Mouse (Mus musculus) megakaryocyte, adult 5-6 weeks (primary cell): ENCODE data around the gene Trub2. TPM values are rescaled to one million over a fixed set of nuclear protein-coding genes. Genes with fewer than 3 reads are reported as not detected.

Experiments
- ATAC-seq: 2 replicates; pipeline ENCODE4 v1.8.0; 2016; ENCODE audit warnings: mild to moderate bottlenecking, inconsistent platforms; ENCODE audit not compliant: poor library complexity, severe bottlenecking
- total RNA-seq, 2 experiments: library from RNA; stranded (forward) in 1 of 2; stranded (reverse) in 1 of 2; fragments of 153-499, 151-499 nt in 1 of 2; fragments of 221-1000, 200-1000 nt in 1 of 2; gene quantifications; 2 replicates each; pipeline versions ENCODE4 v1.2.3 to v1.2.4; 2015 to 2017

The Trub2 gene
- total RNA-seq, 2 experiments from 2014 or later, result 13.7 to 21.3 TPM

- peak; percentile 96 for ATAC-seq
Measured at GRCm38 (mm10) chr2:29731545-29731944, 56.8 kb downstream of the Trub2 start.

GRCm38 (mm10) chr2:29729500-29729899, 58.8 kb downstream of the Trub2 start:
- no peak for ATAC-seq

- ATAC-seq, result peak; percentile 66
Measured at GRCm38 (mm10) chr2:29724664-29725365, 63.5 kb downstream of the Trub2 start.

DNA sequence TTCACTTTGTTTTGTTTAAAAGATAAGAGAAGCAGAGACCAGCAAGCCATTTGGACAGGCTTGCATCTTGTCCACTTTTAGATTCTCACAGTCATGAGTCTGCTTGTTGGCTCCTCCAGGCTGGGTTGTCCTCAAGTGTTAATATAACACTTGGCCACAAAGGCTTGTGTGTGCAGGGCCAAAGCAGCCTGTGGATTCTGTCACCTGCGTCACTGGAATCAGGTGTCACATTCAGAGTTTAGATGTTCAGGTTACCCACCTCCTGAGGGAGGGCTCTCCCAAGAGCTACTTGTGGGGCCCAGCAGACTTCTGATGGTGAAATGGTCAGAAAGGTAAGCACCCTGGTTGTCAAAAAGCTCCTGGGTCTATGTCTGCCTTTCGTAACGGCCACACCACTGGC, 65.2 kb downstream of the Trub2 start:
- ATAC-seq, result no peak

- ATAC-seq, result no peak
Measured at GRCm38 (mm10) chr2:29718581-29718980, 69.7 kb downstream of the Trub2 start.

DNA sequence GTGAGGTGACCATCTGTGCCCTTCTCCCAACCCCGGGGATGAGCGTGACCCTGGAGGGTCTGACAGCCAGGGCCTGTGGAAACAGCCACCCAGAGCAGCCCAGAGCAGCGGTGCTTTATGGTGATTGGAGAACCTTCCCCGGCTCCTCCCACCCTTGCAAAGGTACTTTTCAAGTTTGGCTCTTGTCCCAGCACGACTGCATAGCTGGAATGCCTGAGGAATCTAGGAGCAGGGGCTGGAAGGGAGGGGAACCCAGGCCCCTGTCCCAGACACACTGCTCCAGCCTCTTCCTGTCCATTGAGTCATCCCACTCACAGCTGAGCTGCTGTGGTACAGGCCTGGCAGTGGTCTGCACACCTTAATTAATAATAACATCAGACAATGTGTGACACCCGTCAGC, 71.6 kb downstream of the Trub2 start:
- ATAC-seq, result no peak

DNA sequence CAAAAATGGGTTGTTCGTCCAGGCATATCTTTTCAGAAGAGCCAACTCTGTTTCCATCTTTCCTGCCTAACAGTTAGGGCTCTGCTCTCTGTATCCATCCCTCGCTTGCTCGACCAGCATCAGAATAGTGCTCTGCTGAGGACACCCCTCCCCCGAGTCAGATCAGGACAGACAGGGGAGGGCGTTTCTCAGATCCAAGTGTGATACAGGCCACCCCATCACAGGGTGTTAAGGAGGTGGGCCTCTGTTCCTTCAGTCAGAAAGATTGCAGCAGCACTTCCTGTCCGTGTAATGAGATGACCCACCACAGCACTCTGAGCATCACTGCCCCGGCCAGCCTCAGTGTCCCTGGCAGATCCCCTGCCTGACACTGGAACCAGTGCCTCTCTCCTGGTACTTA, 72.2 kb downstream of the Trub2 start:
- ATAC-seq, result no peak

DNA sequence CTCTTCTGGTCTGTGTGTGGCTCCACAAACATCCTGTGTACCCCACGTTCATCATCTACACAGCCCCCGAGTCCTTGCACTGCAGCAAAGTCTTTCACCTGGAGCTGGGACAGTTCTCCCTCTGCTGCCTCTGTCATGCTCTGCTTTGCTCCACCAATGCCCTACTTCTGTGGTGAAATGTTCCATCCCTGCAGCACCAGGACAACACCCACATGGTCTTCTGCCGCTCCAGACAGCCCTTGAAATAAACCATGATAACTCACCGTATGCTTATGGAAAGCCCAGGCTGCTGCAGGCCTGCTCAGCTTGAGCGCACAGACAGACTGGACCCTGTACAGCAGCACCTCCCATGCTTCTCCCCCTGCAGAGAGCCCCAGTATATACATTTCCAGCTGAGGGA, 74.2 kb downstream of the Trub2 start:
- no peak for ATAC-seq

DNA sequence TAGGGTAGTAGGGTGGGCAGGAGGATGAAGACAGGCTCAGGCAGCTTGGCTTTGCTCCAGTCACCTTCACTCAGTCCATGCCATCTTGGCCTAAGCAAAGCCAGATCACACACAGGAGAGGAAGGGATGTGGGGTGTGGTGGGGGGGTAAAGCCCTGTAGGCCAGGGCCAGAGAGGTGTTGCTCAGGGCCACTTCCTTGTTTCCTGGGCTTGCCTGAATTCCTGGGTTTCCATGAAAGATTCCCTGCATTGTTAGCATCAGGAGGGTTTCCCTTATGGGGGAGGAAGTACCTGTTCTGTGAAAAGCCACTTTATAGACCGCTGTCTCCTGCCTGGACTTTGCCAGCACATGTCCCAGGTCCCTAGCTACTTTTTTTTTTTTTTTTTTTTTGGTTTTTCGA, 74.8 kb downstream of the Trub2 start:
- ATAC-seq, result no peak

DNA sequence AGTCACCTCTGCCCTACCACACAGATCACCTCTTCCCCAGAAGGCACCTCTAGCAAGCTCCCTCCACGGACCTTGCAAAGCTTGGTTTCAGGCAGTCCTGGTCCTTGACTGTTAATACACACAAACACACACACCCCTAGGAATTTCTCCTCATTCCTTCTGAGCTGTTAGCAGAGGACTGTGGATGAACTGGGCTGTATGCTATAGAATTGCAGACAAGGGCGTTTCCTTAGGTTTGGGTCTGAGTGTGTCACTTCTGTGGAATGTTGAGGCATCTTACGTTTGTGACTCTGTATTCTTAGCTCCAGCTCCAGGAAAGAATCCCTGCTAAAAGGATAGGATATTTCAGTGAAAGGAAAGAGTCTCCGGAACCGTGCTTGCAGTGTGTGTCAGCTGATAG, 76.4 kb downstream of the Trub2 start:
- no peak for ATAC-seq

Other genes starting within 250 kb of the Trub2 start
- 20.1 and 20.2 TPM in 2 replicates for gene Rapgef1, start 168.8 kb downstream of the Trub2 start, total RNA-seq (2015)
- gene Rapgef1, start 168.8 kb downstream of the Trub2 start, total RNA-seq (2017), result 22.7 and 22.8 TPM in 2 replicates
- not detected in 2 replicates for gene Gm13420, start 36.8 kb downstream of the Trub2 start, total RNA-seq (2015)
- gene Gm13420, start 36.8 kb downstream of the Trub2 start, total RNA-seq (2017), result not detected in 2 replicates
- 0.39 TPM in 1 of 2 replicates, not detected in the other for gene Gm13547, start 29.2 kb downstream of the Trub2 start, total RNA-seq (2015)
- gene Gm13547, start 29.2 kb downstream of the Trub2 start, total RNA-seq (2017), result not detected in 2 replicates
- 3.5 and 4.6 TPM in 2 replicates for gene Coq4, start 1.0 kb downstream of the Trub2 start, total RNA-seq (2015)
- gene Coq4, start 1.0 kb downstream of the Trub2 start, total RNA-seq (2017), result 1.5 and 2.9 TPM in 2 replicates
- 14.1 and 17.7 TPM in 2 replicates for gene Slc27a4, start 14.1 kb upstream of the Trub2 start, total RNA-seq (2015)
- gene Slc27a4, start 14.1 kb upstream of the Trub2 start, total RNA-seq (2017), result 17.4 and 18.0 TPM in 2 replicates
- 8.2 and 9.3 TPM in 2 replicates for gene Urm1, start 31.6 kb upstream of the Trub2 start, total RNA-seq (2015)
- gene Urm1, start 31.6 kb upstream of the Trub2 start, total RNA-seq (2017), result 16.1 and 17.8 TPM in 2 replicates
- gene Cercam, start 80.7 kb upstream of the Trub2 start, total RNA-seq (2015), result 5.3 and 9.6 TPM in 2 replicates
- 4.3 and 6.7 TPM in 2 replicates for gene Cercam, start 80.7 kb upstream of the Trub2 start, total RNA-seq (2017)
- 28.2 and 29.9 TPM in 2 replicates for gene Odf2, start 100.7 kb upstream of the Trub2 start, total RNA-seq (2015)
- 85.0 and 88.4 TPM in 2 replicates for gene Odf2, start 100.7 kb upstream of the Trub2 start, total RNA-seq (2017)
- gene Gle1, start 146.9 kb upstream of the Trub2 start, total RNA-seq (2015), result 17.5 and 18.4 TPM in 2 replicates
- 44.2 and 54.7 TPM in 2 replicates for gene Gle1, start 146.9 kb upstream of the Trub2 start, total RNA-seq (2017)
- gene Sptan1, start 177.1 kb upstream of the Trub2 start, total RNA-seq (2015), result 59.3 and 72.4 TPM in 2 replicates
- 131 and 136 TPM in 2 replicates for gene Sptan1, start 177.1 kb upstream of the Trub2 start, total RNA-seq (2017)